In genomic region chr15:69923280-69923679, GRCm38 (mm10) we compare ENCODE assay signal across 12 mouse cellular contexts.
A peak's percentile ranks its signal among the peaks of the same experiment; 100 is the strongest.
DNase-seq lines count a peak whose midpoint lies in the region; ATAC-seq and TF ChIP-seq lines count a peak whose summit lies in the region.
"Had no signal": no experiment of that assay in that cellular context is flagged by ENCODE, and none has a peak within 500 bp of the region (broad histone marks: within the 10 kb centered on the region; RNA-seq: fewer than 3 reads in every experiment).

No protein-coding gene starts in this region.

- peak; percentile 53 to 66 for DNase-seq in cerebellum, postnatal 14 days
- DNase-seq in cerebellum, adult 18-20 months, result no peak
- DNase-seq in left cerebral cortex, postnatal 14 days (ENCODE audit: low spot score in 2 of 2), result peak; percentile 15 to 20
- DNase-seq in left cerebral cortex, adult 2 months (ENCODE audit: extremely low spot score in 1 of 2, low spot score in 2 of 2), result no peak
- peak; percentile 3 to 15 for DNase-seq in layer of hippocampus, adult 2 months (ENCODE audit: low spot score in 2 of 2)
- no peak for DNase-seq in kidney, postnatal 36 days
- DNase-seq: heart, adult 11 months; lung, adult 2 months; thymus, postnatal 14 days had no signal

- H3K36me3 ChIP-seq in embryonic facial prominence, embryonic 12.5 days, result no peaks in the 10 kb centered on the region
- no peaks in the 10 kb centered on the region for H3K36me3 ChIP-seq in intestine, embryonic 15.5 days
- H3K36me3 ChIP-seq: midbrain, embryonic 12.5 days had no signal

- intact Hi-C loops in left cerebral cortex, postnatal 14 days (cut with DNase I), result loop anchor here (10.0 kb wide), 1 partner anchor 988 kb away; no protein-coding TSS in a partner anchor
- intact Hi-C loops in left cerebral cortex, adult 2 months (cut with DNase I), result loop anchor here (5.0 kb wide), 3 partner anchors 986 to 1496 kb away; no protein-coding TSS in a partner anchor

- no peak overlapping the region for H3K4me2 ChIP-seq in embryonic facial prominence, embryonic 12.5 days (replicated peaks)
- H3K4me2 ChIP-seq in intestine, embryonic 15.5 days (replicated peaks), result no peak overlapping the region
- H3K4me2 ChIP-seq: midbrain, embryonic 12.5 days had no signal

- WGBS in embryonic facial prominence, embryonic 12.5 days, result 12% methylated on average over 2 of the region's 2 CpGs
- WGBS in intestine, embryonic 15.5 days, result 34% methylated on average over 2 of the region's 2 CpGs

- no peak overlapping the region for H3K4me3 ChIP-seq in left cerebral cortex, adult 2 months
- H3K4me3 ChIP-seq in embryonic facial prominence, embryonic 12.5 days, result no peak overlapping the region
- no peak overlapping the region for H3K4me3 ChIP-seq in layer of hippocampus, adult 2 months
- no peak overlapping the region for H3K4me3 ChIP-seq in intestine, embryonic 15.5 days (replicated peaks)
- H3K4me3 ChIP-seq: midbrain, embryonic 12.5 days had no signal

- H3K9ac ChIP-seq in embryonic facial prominence, embryonic 12.5 days, result no peak overlapping the region
- H3K9ac ChIP-seq in intestine, embryonic 15.5 days, result no peak overlapping the region
- H3K9ac ChIP-seq: midbrain, embryonic 12.5 days had no signal

- H3K27ac ChIP-seq in left cerebral cortex, adult 2 months, result no peak overlapping the region
- H3K27ac ChIP-seq in embryonic facial prominence, embryonic 12.5 days, result no peak overlapping the region
- no peak overlapping the region for H3K27ac ChIP-seq in layer of hippocampus, adult 2 months
- H3K27ac ChIP-seq in intestine, embryonic 15.5 days, result no peak overlapping the region
- H3K27ac ChIP-seq: midbrain, embryonic 12.5 days had no signal

- peak; percentile 60; the same call in 1 of the 2 replicates for ATAC-seq in embryonic facial prominence, embryonic 12.5 days (ENCODE audit: insufficient number of reproducible peaks, insufficient read depth, low FRiP score, low TSS enrichment)
- no peak for ATAC-seq in intestine, embryonic 15.5 days

- H3K27me3 ChIP-seq in embryonic facial prominence, embryonic 12.5 days, result no peaks in the 10 kb centered on the region
- H3K27me3 ChIP-seq in intestine, embryonic 15.5 days (replicated peaks), result no peaks in the 10 kb centered on the region
- H3K27me3 ChIP-seq: midbrain, embryonic 12.5 days had no signal

- H3K4me1 ChIP-seq in embryonic facial prominence, embryonic 12.5 days, result no peaks in the 10 kb centered on the region
- no peaks in the 10 kb centered on the region for H3K4me1 ChIP-seq in intestine, embryonic 15.5 days (replicated peaks)

- no peaks in the 10 kb centered on the region for H3K9me3 ChIP-seq in embryonic facial prominence, embryonic 12.5 days
- H3K9me3 ChIP-seq in intestine, embryonic 15.5 days, result no peaks in the 10 kb centered on the region
- H3K9me3 ChIP-seq: midbrain, embryonic 12.5 days had no signal

- no peak for TF ChIP-seq CTCF in left cerebral cortex, adult 2 months (IDR thresholded peaks at IDR 0.05)
- no peak for TF ChIP-seq CTCF in layer of hippocampus, adult 2 months (conservative IDR thresholded peaks at IDR 0.05)

Comparison
In these comparisons a context has a peak if more than half of its experiments do, and no peak if none do; other contexts are left out.
1. DNase-seq: peak in cerebellum, postnatal 14 days (2 of 2), left cerebral cortex, postnatal 14 days (2 of 2) and layer of hippocampus, adult 2 months (2 of 2); none in cerebellum, adult 18-20 months (0 of 2), left cerebral cortex, adult 2 months (0 of 2) and kidney, postnatal 36 days (0 of 2).